Mouse (Mus musculus): ENCODE data around the gene Keap1. TPM values are rescaled to one million over a fixed set of nuclear protein-coding genes. Genes with fewer than 3 reads are reported as not detected.

Keap1 gene
- 79.7 and 82.5 TPM in 2 replicates for polyA plus RNA-seq (2015; fragmentation: Nextera tagmentation; extraction: Ambion mirVana)

GRCm38 (mm10) chr9:21238733-21239464 is at the start of gene Keap1:
Gene Keap1 (minus strand): TSS chr9:21239361.
- ATAC-seq (ENCODE audit: low FRiP score, low read depth) = peak; percentile 81
- Histone ChIP-seq H3K4me3 (peak within 1 kb of the TSS; percentile 78), H3K36me3 (peaks cover 31% of the 10 kb centered on the region), H3K9ac (peak within 1 kb of the TSS; percentile 93), H3K27ac (peak within 1 kb of the TSS; percentile 95), H3K4me2 (replicated peaks) (peak within 1 kb of the TSS; percentile 72), H3K4me1 (peaks cover 28% of the 10 kb centered on the region), H3K27me3 (peaks cover 23% of the 10 kb centered on the region), H3K9me3 (no peaks in the 10 kb centered on the region; the same call in 1 of the 2 replicates)
- WGBS = under 1% methylated on average over 59 of the region's 90 CpGs

GRCm38 (mm10) chr9:21288404-21289336 is 49.5 kb upstream of the Keap1 start:
- Histone ChIP-seq H3K9ac (peak overlapping the region; percentile 78; the same call in 1 of the 2 replicates), H3K9me3 (no peaks in the 10 kb centered on the region), H3K4me1 (peaks cover 36% of the 10 kb centered on the region), H3K36me3 (peaks cover 26% of the 10 kb centered on the region), H3K27ac (peak overlapping the region; percentile 44; the same call in 1 of the 2 replicates), H3K4me2 (replicated peaks) (peak overlapping the region; percentile 89), H3K4me3 (peak overlapping the region; percentile 81), H3K27me3 (no peaks in the 10 kb centered on the region)
- 74% methylated on average over 13 of the region's 13 CpGs for WGBS
- no peak for ATAC-seq (ENCODE audit: low FRiP score, low read depth)

- 1% methylated on average over 59 of the region's 59 CpGs for WGBS
- ATAC-seq (ENCODE audit: low FRiP score, low read depth) = peak; percentile 68
- Histone ChIP-seq H3K27me3 (no peaks in the 10 kb centered on the region), H3K27ac (peak within 1 kb of the TSS; percentile 83), H3K9ac (peak within 1 kb of the TSS; percentile 78), H3K4me3 (peak within 1 kb of the TSS; percentile 81), H3K4me2 (replicated peaks) (peak within 1 kb of the TSS; percentile 89), H3K4me1 (peaks cover 36% of the 10 kb centered on the region), H3K9me3 (no peaks in the 10 kb centered on the region), H3K36me3 (peaks cover 30% of the 10 kb centered on the region)
These were observed 48.6 kb upstream of the Keap1 start, which contains the start of gene Kri1 for GRCm38 (mm10) chr9:21287571-21288402. Gene Kri1 (minus strand): TSS chr9:21287969.

GRCm38 (mm10) chr9:21286753-21287152 is 47.6 kb upstream of the Keap1 start:
- H3K36me3 ChIP-seq = peaks cover 40% of the 10 kb centered on the region
- H3K27me3 ChIP-seq = no peaks in the 10 kb centered on the region
- 68% methylated on average over 3 of the region's 3 CpGs for WGBS
- peak overlapping the region; percentile 78 for H3K9ac ChIP-seq
- H3K4me1 ChIP-seq = peaks cover 36% of the 10 kb centered on the region
- no peak for ATAC-seq (ENCODE audit: low FRiP score, low read depth)
- H3K27ac ChIP-seq = peak overlapping the region; percentile 83; the same call in 1 of the 2 replicates
- H3K4me3 ChIP-seq = peak overlapping the region; percentile 81
- H3K4me2 ChIP-seq (replicated peaks) = peak overlapping the region; percentile 89
- no peaks in the 10 kb centered on the region for H3K9me3 ChIP-seq

GRCm38 (mm10) chr9:21283994-21284393 is 44.8 kb upstream of the Keap1 start:
- Histone ChIP-seq H3K36me3 (peaks cover 66% of the 10 kb centered on the region), H3K27ac (no peak overlapping the region)

GRCm38 (mm10) chr9:21283591-21283990 is 44.4 kb upstream of the Keap1 start:
- Histone ChIP-seq H3K9me3 (no peaks in the 10 kb centered on the region), H3K36me3 (peaks cover 66% of the 10 kb centered on the region), H3K9ac (no peak overlapping the region), H3K4me3 (no peak overlapping the region), H3K4me1 (peaks cover 18% of the 10 kb centered on the region), H3K4me2 (replicated peaks) (no peak overlapping the region), H3K27me3 (no peaks in the 10 kb centered on the region), H3K27ac (no peak overlapping the region)
- no peak for ATAC-seq (ENCODE audit: low FRiP score, low read depth)
- 94% methylated on average over 5 of the region's 5 CpGs for WGBS

More at GRCm38 (mm10) chr9:21283994-21284393, 44.8 kb upstream of the Keap1 start:
- 81% methylated on average over 3 of the region's 3 CpGs for WGBS
- no peak overlapping the region for H3K4me3 ChIP-seq
- H3K27me3 ChIP-seq = no peaks in the 10 kb centered on the region
- peaks cover 22% of the 10 kb centered on the region for H3K4me1 ChIP-seq
- no peak overlapping the region for H3K4me2 ChIP-seq (replicated peaks)
- H3K9ac ChIP-seq = no peak overlapping the region
- no peaks in the 10 kb centered on the region for H3K9me3 ChIP-seq
- ATAC-seq (ENCODE audit: low FRiP score, low read depth) = no peak

GRCm38 (mm10) chr9:21277776-21278175 is 38.6 kb upstream of the Keap1 start:
- peaks cover 96% of the 10 kb centered on the region for H3K36me3 ChIP-seq
- H3K9ac ChIP-seq = no peak overlapping the region
- no peaks in the 10 kb centered on the region for H3K4me1 ChIP-seq
- H3K27me3 ChIP-seq = no peaks in the 10 kb centered on the region
- H3K4me2 ChIP-seq (replicated peaks) = no peak overlapping the region
- no peak for ATAC-seq (ENCODE audit: low FRiP score, low read depth)
- 97% methylated on average over 5 of the region's 5 CpGs for WGBS
- no peak overlapping the region for H3K27ac ChIP-seq
- no peaks in the 10 kb centered on the region for H3K9me3 ChIP-seq
- H3K4me3 ChIP-seq = no peak overlapping the region

- ATAC-seq (ENCODE audit: low FRiP score, low read depth) = no peak
- H3K4me3 ChIP-seq = no peak overlapping the region
- H3K27me3 ChIP-seq = no peaks in the 10 kb centered on the region
- no peaks in the 10 kb centered on the region for H3K4me1 ChIP-seq
- H3K9ac ChIP-seq = no peak overlapping the region
- no peak overlapping the region for H3K4me2 ChIP-seq (replicated peaks)
- no peaks in the 10 kb centered on the region for H3K9me3 ChIP-seq
- no peak overlapping the region for H3K27ac ChIP-seq
- WGBS = 90% methylated on average over 8 of the region's 8 CpGs
- peaks cover 97% of the 10 kb centered on the region for H3K36me3 ChIP-seq
These were observed 37.1 kb upstream of the Keap1 start for GRCm38 (mm10) chr9:21276307-21276706.

GRCm38 (mm10) chr9:21275727-21276126 is 36.6 kb upstream of the Keap1 start:
- ATAC-seq (ENCODE audit: low FRiP score, low read depth) = no peak
- no peak overlapping the region for H3K27ac ChIP-seq
- no peaks in the 10 kb centered on the region for H3K27me3 ChIP-seq
- H3K4me2 ChIP-seq (replicated peaks) = no peak overlapping the region
- whole genome bisulfite sequencing = 87% methylated on average over 12 of the region's 12 CpGs
- H3K4me3 ChIP-seq = no peak overlapping the region
- H3K9ac ChIP-seq = no peak overlapping the region
- no peaks in the 10 kb centered on the region for H3K4me1 ChIP-seq
- peaks cover 97% of the 10 kb centered on the region for H3K36me3 ChIP-seq
- H3K9me3 ChIP-seq = no peaks in the 10 kb centered on the region

GRCm38 (mm10) chr9:21275013-21275710 is 36.0 kb upstream of the Keap1 start:
- 83% methylated on average over 7 of the region's 7 CpGs for WGBS
- no peak for ATAC-seq (ENCODE audit: low FRiP score, low read depth)
- peaks cover 98% of the 10 kb centered on the region for H3K36me3 ChIP-seq
- no peak overlapping the region for H3K9ac ChIP-seq
- no peaks in the 10 kb centered on the region for H3K27me3 ChIP-seq
- no peaks in the 10 kb centered on the region for H3K9me3 ChIP-seq
- H3K4me1 ChIP-seq = no peaks in the 10 kb centered on the region
- H3K27ac ChIP-seq = no peak overlapping the region
- H3K4me2 ChIP-seq (replicated peaks) = no peak overlapping the region
- no peak overlapping the region for H3K4me3 ChIP-seq

- Histone ChIP-seq H3K9ac (no peak overlapping the region), H3K4me2 (replicated peaks) (no peak overlapping the region), H3K27me3 (no peaks in the 10 kb centered on the region), H3K27ac (no peak overlapping the region), H3K9me3 (no peaks in the 10 kb centered on the region), H3K4me3 (no peak overlapping the region), H3K4me1 (no peaks in the 10 kb centered on the region), H3K36me3 (peaks cover 96% of the 10 kb centered on the region)
- WGBS = 89% methylated on average over 3 of the region's 3 CpGs
- ATAC-seq (ENCODE audit: low FRiP score, low read depth) = no peak
These were observed 35.2 kb upstream of the Keap1 start for GRCm38 (mm10) chr9:21274336-21274735.
